Mouse (Mus musculus) intestine, embryonic 14.5 days (tissue): Measurements from ENCODE around the gene Foxc2. TPM values are rescaled to one million over a fixed set of nuclear protein-coding genes. Genes with fewer than 3 reads are reported as not detected.
A peak's percentile ranks its signal among the peaks of the same experiment; 100 is the strongest.
"Not testable (repeated sequence)": the region's sequence is repeated elsewhere in the genome, so short reads cannot be mapped to it uniquely, and the experiment has no call there.

Experiments
- ATAC-seq: fragments of 200-750 bp; cut with Nextera tagmentation; replicated peaks from 2 replicates; pipeline ENCODE4 v1.8.0; 2017; ENCODE audit warnings: low read depth, moderate number of reproducible peaks, moderate TSS enrichment, moderate library complexity; ENCODE audit not compliant: low FRiP score, low TSS enrichment
- DNase-seq: peaks from one replicate; pipeline ENCODE4 v3.0.0-alpha.2; 2018; ENCODE audit warnings: low spot score
- H3K27ac ChIP-seq: fragments of 300-500 bp; sonication (generic); 2 replicates; pipeline ENCODE4 v1.5.1; 2014; ENCODE audit warnings: low read depth, mild to moderate bottlenecking, control low read depth
- H3K27me3 ChIP-seq: fragments of 300-500 bp; sonication (generic); replicated peaks from 2 replicates; pipeline ENCODE4 v1.6.1; 2014; ENCODE audit warnings: low read length, control low read depth; ENCODE audit not compliant: control insufficient read depth, insufficient read depth
- H3K36me3 ChIP-seq: fragments of 300-500 bp; sonication (generic); 2 replicates; pipeline ENCODE4 v1.6.1; 2014; ENCODE audit warnings: low read length, control low read depth; ENCODE audit not compliant: control insufficient read depth, insufficient read depth
- H3K4me1 ChIP-seq: fragments of 300-500 bp; sonication (generic); replicated peaks from 2 replicates; pipeline ENCODE4 v1.6.1; 2014; ENCODE audit warnings: low read length, control low read depth, mixed read lengths; ENCODE audit not compliant: control insufficient read depth, insufficient read depth
- H3K4me2 ChIP-seq: fragments of 300-500 bp; sonication (generic); 2 replicates; pipeline ENCODE4 v1.6.1; 2014; ENCODE audit warnings: low read length
- H3K4me3 ChIP-seq: fragments of 300-500 bp; sonication (generic); 2 replicates; pipeline ENCODE4 v1.5.1; 2014; ENCODE audit warnings: low read depth, low read length, control low read depth, mixed read lengths
- H3K9ac ChIP-seq: fragments of 300-500 bp; sonication (generic); 2 replicates; pipeline ENCODE4 v1.6.1; 2014; ENCODE audit warnings: mild to moderate bottlenecking, low read length
- H3K9me3 ChIP-seq: fragments of 300-500 bp; sonication (generic); 2 replicates; pipeline ENCODE4 v1.6.1; 2016; ENCODE audit warnings: low read length, control low read depth; ENCODE audit not compliant: control insufficient read depth
- WGBS: fragments of 180-500 bp; shearing (Covaris S2); extraction: QIAGEN DNeasy Blood & Tissue Kit; methylation state at CpG from one replicate; pipeline ENCODE4 v1.1.7; 2014; 5-methylcytosine and 5-hydroxymethylcytosine counted together
- polyA plus RNA-seq: library from polyadenylated mRNA; unstranded; fragments of >200 nt; fragmentation: Nextera tagmentation; extraction: Ambion mirVana; gene quantifications from 2 replicates; pipeline ENCODE4 v1.2.1, GENCODE M21; 2014

Gene Foxc2
- polyA plus RNA-seq, 1 experiment from 2014 or later = 0.43 TPM

DNA sequence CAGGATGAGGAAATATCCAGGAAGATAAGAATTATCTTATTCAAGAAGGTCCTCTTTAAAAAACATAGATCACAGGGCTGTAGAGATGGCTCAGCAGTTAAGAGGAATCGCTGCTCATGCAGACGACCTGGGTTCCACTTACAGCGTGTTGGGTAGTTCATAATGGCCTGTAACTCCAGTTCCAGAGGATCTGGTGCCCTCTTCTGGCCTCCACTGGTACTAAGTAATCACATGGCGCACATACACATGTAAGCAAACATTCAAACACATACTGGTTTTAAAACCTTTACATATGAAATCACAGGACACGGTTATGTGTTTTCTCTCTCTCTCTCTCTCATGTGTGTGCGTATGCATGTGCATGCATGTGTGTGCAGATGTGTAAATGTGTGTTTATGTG is 20.9 kb downstream of the Foxc2 start:
- WGBS = 92% methylated on average over 6 of the region's 6 CpGs
- H3K4me1 ChIP-seq = no peaks in the 10 kb centered on the region

DNA sequence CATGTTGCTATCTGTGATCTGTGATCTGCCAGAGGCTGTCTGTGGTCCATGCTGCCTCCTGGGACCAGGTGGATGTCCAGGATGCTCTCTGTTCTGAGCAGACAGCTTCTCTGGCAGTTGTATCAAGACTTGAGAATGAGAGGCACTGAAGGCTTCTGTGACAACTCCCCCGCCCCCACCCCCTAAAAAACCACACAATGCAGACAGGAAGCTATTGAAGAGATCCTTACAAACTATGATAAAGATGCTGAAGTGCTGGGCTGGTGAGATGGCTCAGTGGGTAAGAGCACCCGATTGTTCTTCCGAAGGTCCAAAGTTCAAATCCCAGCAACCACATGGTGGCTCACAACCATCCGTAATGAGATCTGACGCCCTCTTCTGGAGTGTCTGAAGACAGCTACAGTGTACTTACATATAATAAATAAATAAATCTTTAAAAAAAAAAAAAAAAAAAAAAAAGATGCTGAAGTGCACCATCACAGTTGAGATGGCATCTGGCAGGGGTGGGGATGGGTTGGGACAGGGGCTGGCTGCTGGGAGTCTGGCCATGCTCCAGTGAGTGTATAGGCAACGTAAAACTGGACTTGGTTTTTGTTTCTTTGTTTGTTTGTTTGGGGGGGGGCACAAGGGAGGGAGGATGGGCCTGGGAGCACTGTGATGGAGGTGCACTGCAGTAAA is 29.6 kb downstream of the Foxc2 start:
- H3K27me3 ChIP-seq, H3K36me3 ChIP-seq, H3K4me3 ChIP-seq, H3K9ac ChIP-seq, H3K4me2 ChIP-seq, DNase-seq, H3K9me3 ChIP-seq, ATAC-seq, H3K27ac ChIP-seq, H3K4me1 ChIP-seq: not testable (repeated sequence)
- WGBS = 70% methylated on average over 4 of the region's 6 CpGs

More for the DNA sequence above, 20.9 kb downstream of the Foxc2 start:
- ATAC-seq (no peak), DNase-seq (no peak)
- H3K36me3 ChIP-seq = no peaks in the 10 kb centered on the region
- H3K4me3 ChIP-seq = no peak overlapping the region
- no peaks in the 10 kb centered on the region for H3K27me3 ChIP-seq
- H3K27ac ChIP-seq = no peak overlapping the region
- H3K9ac ChIP-seq = no peak overlapping the region
- no peak overlapping the region for H3K4me2 ChIP-seq
- H3K9me3 ChIP-seq = peaks cover 8% of the 10 kb centered on the region

DNA sequence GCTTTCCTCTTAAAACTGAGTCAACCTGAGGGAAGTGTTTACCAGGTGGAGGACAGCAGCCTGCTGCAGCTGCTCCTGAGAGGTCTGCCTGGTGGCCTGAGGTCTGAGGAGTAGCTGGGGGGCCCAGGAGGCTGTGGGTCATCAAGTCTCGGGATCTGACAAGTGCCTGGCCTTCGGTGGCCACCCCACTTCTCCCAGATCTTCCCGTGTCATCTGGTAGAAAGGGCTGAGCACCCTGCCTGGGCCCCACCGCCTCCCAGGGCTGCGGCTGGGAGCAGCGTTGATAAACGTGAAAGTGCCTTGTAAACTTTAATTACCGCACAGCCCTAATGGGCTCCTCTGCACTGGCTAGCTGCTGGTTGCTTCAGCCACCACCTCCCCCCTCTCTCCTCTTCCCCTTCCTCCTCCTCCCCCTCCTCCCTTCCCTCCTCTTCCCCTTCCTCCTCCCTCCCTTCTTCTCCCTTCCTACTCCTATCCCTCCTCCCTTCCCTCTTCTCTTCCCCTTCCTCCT is 32.7 kb downstream of the Foxc2 start:
- peak; percentile 58 for DNase-seq
- 7% methylated on average over 8 of the region's 8 CpGs for WGBS
- Histone ChIP-seq H3K4me3 (no peak overlapping the region), H3K9me3 (no peaks in the 10 kb centered on the region), H3K36me3 (no peaks in the 10 kb centered on the region), H3K9ac (no peak overlapping the region), H3K4me1 (peaks cover 8% of the 10 kb centered on the region; the same call in 1 of the 2 replicates), H3K27ac (no peak overlapping the region), H3K4me2 (no peak overlapping the region), H3K27me3 (no peaks in the 10 kb centered on the region)
- ATAC-seq = no peak

DNA sequence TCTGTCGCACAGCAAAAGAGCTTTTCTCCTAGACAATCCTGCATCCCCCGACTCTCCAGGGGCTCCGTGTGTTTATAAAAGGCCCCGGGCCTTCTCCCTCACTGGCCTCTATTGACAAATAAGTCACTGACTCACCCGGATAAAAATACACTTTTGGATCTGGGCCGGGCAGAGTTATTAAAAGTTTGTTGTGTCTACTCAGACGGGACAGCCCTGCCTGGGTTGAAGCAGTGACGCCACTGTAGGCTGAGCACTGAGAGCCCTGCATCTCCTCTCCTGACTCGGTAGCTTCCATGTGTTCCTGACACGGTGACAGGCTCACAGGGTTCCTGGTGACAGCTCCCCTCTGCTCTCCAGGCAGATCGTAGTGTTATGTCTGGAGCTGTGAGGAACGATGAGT is 36.4 kb downstream of the Foxc2 start:
- no peaks in the 10 kb centered on the region for H3K36me3 ChIP-seq
- DNase-seq = no peak
- peaks cover 8% of the 10 kb centered on the region; the same call in 1 of the 2 replicates for H3K4me1 ChIP-seq
- no peaks in the 10 kb centered on the region for H3K27me3 ChIP-seq
- no peak overlapping the region for H3K4me3 ChIP-seq
- no peaks in the 10 kb centered on the region for H3K9me3 ChIP-seq
- WGBS = 43% methylated on average over 12 of the region's 12 CpGs
- no peak for ATAC-seq
- H3K9ac ChIP-seq = no peak overlapping the region
- H3K27ac ChIP-seq = no peak overlapping the region
- no peak overlapping the region for H3K4me2 ChIP-seq

DNA sequence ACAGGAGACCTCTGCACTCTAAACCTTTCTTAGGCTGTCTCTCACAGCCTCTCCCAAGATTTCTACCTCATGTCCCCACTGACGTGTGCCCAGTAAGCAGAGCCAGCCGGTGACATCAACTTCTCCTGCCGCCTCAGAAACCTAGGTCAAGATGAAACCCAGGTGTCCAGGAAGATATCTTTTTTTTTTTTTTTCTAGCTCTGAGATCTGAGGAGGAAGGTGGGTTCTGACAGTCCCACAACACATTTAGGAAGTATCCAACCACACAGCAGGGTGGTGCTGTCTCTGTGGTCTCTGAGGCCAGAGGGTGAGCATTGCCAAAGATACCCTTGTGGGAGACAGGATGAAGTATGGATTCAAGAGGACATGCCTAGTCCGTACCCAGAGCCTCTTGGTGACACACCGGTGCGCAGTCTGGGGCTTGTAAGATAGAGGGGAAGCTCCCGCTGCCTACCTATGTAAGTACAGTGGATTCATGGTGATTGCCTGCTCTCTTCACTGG is 41.1 kb downstream of the Foxc2 start:
- Histone ChIP-seq H3K36me3 (no peaks in the 10 kb centered on the region), H3K9ac (no peak overlapping the region), H3K4me3 (no peak overlapping the region), H3K27me3 (no peaks in the 10 kb centered on the region), H3K4me2 (no peak overlapping the region), H3K9me3 (no peaks in the 10 kb centered on the region), H3K4me1 (0 out of 2 replicates have a peak, but pooled peaks cover 3% of the 10 kb centered on the region), H3K27ac (no peak overlapping the region)
- DNase-seq (no peak), ATAC-seq (no peak)
- 90% methylated on average over 7 of the region's 7 CpGs for WGBS

DNA sequence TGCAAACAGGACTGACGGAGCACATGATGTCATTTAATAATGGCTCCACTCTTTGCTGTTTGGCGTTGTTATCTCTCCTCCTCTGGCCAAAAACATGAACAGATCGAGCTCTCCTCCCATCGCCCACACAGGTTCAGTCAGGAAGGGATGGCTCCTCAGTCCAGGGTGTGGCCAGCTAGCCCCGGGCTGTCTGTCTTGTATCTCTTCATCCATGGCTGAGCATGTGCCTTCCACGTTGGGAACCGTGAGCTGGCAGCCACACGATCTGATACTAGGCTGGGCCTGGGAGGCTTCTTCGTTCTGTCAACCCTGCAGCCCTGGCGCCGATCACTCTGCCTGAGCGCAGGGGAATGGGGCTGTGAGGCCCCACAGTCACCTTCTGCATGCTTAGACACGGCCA is 42.8 kb downstream of the Foxc2 start:
- Histone ChIP-seq H3K4me3 (no peak overlapping the region), H3K4me1 (no peaks in the 10 kb centered on the region), H3K27ac (no peak overlapping the region), H3K9me3 (no peaks in the 10 kb centered on the region), H3K4me2 (no peak overlapping the region), H3K27me3 (no peaks in the 10 kb centered on the region), H3K36me3 (no peaks in the 10 kb centered on the region), H3K9ac (no peak overlapping the region)
- no peak for DNase-seq
- no peak for ATAC-seq
- 71% methylated on average over 13 of the region's 13 CpGs for WGBS

DNA sequence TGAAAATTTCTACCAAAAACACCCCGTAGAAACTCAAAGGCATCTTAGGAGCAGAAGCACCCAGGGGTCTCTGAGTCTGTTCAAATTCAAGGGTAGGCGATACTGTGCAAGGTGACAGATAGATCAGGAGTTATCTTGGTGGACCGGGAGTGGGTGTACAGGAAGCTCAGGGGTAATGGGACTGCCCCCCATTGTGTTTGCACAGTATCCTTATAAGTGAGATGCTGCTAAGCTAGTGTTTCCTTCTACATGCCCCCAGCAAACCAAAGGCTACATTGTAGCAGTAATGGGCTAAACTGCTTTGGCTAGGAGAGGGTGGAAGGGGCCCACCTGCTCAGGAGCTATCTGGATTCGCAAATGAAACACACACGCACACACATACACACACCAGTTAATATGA is 45.5 kb downstream of the Foxc2 start:
- ATAC-seq = no peak

DNA sequence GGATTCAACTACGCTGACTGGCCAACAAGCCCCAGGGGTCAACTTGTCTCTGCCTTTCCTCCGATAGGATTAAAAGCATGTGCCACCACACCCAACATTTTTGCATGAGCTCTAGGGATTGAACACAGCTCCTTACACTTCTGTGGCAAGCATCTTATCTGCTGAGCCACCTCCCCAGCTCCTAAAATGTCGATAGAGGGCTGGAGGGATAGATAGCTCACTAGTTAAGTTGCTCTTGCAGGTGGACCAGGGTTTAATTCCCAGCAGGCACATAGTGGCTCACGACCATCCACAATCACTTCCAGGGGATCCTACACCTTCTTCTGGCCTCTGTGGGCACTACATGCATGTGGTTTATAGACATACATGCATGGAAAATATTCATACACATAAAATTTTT is 46.4 kb downstream of the Foxc2 start:
- Histone ChIP-seq H3K4me1 (no peaks in the 10 kb centered on the region), H3K9me3 (no peaks in the 10 kb centered on the region), H3K9ac (no peak overlapping the region), H3K27ac (no peak overlapping the region), H3K36me3 (no peaks in the 10 kb centered on the region), H3K27me3 (no peaks in the 10 kb centered on the region), H3K4me3 (no peak overlapping the region), H3K4me2 (no peak overlapping the region)
- ATAC-seq (no peak), DNase-seq (no peak)
- 81% methylated on average over 4 of the region's 4 CpGs for WGBS

More for the DNA sequence above, 45.5 kb downstream of the Foxc2 start:
- WGBS = 89% methylated on average over 5 of the region's 5 CpGs
- Histone ChIP-seq H3K27me3 (no peaks in the 10 kb centered on the region), H3K36me3 (no peaks in the 10 kb centered on the region), H3K27ac (no peak overlapping the region), H3K9me3 (no peaks in the 10 kb centered on the region), H3K4me2 (no peak overlapping the region), H3K4me3 (no peak overlapping the region), H3K4me1 (no peaks in the 10 kb centered on the region), H3K9ac (no peak overlapping the region)
- DNase-seq = no peak
